Mouse (Mus musculus): Measurements from ENCODE around the gene Smad1. TPM values are rescaled to one million over a fixed set of nuclear protein-coding genes. Genes with fewer than 3 reads are reported as not detected.
A peak's percentile ranks its signal among the peaks of the same experiment; 100 is the strongest.

Smad1 gene
- polyA plus RNA-seq, 2 experiments: 41.6 to 73.7 TPM

DNA sequence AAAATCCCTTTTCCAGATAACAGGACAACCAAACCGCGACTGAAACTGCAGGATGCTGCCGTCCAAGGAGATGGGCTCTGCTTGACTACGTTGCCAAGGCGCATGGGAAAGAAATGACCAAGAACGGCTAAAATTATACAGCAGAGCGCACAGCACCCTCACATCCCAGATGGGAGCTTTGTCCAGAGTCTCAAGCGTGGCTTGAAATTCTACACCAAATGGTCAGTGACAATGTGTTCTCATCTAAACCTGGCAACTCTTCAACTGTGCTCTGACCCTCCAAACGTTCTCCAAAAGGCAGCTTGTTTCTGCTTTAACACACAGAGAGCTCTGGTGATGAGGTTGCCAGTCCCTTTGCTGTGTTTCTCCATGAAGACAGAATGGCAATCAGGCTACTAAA lies 39.0 kb downstream of the Smad1 start:
- Histone ChIP-seq H3K36me3 (ENCODE audit: control insufficient read depth, insufficient read depth, low read length) (peaks cover 20% of the 10 kb centered on the region; the same call in 1 of the 2 replicates), H3K27me3 (ENCODE audit: control insufficient read depth, insufficient read depth, low read length) (no peaks in the 10 kb centered on the region), H3K9ac (ENCODE audit: low read depth, low read length, severe bottlenecking) (no peak overlapping the region), H3K27ac (replicated peaks; ENCODE audit: low read depth, low read length) (no peak overlapping the region), H3K4me2 (replicated peaks; ENCODE audit: low read depth, low read length, severe bottlenecking) (no peak overlapping the region), H3K4me1 (ENCODE audit: control insufficient read depth, insufficient read depth, low read length) (peaks cover 27% of the 10 kb centered on the region), H3K4me3 (replicated peaks; ENCODE audit: low read length) (no peak overlapping the region), H3K9me3 (ENCODE audit: control insufficient read depth, low read length) (no peaks in the 10 kb centered on the region)
- DNase-seq (ENCODE audit: low spot score): no peak
- WGBS: 74% methylated on average over 9 of the region's 9 CpGs
- no peak for TF ChIP-seq POLR2A (IDR thresholded peaks at IDR 0.05; ENCODE audit: borderline replicate concordance, extremely low read depth, insufficient read depth, insufficient read length)
- ATAC-seq (ENCODE audit: low FRiP score, low read depth): no peak

DNA sequence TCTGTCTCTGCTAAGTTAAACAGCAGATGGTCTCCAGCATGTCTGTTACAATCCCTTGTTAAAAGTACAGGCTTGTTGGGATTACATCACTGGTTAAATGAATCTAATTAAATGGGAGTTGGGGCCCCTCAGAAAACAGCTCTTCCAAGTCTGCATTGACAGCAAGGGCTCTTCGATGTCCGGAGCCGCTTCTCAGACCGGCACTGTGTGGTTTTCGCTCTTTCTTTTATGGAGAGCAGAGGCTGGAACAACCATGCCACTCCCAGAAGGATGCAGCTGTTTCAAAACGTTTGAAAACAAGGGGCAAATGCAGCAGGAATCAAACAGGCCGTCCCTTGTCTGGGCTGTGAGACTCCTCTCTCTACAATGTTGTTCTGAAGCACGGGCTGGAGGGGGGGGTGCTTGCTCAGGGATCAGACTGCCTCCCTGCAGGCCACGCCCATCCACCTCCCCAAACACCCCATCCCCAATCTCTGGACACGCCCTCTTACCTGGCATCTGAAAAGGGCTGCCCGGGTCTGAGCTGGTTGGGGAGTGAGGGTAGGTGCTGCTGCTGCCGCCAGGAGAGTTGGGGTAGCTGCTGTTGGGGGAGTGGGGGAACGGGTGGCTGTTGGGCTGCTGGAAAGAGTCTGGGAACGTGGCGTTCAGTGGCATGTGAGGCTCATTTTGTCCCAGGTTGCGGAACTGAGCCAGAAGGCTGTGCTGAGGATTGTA lies 43.4 kb downstream of the Smad1 start:
- Histone ChIP-seq H3K36me3 (ENCODE audit: control insufficient read depth, insufficient read depth, low read length) (peaks cover 43% of the 10 kb centered on the region), H3K9me3 (ENCODE audit: control insufficient read depth, low read length) (no peaks in the 10 kb centered on the region), H3K27me3 (ENCODE audit: control insufficient read depth, insufficient read depth, low read length) (no peaks in the 10 kb centered on the region), H3K9ac (ENCODE audit: low read depth, low read length, severe bottlenecking) (no peak overlapping the region), H3K27ac (replicated peaks; ENCODE audit: low read depth, low read length) (peak overlapping the region; percentile 50; the same call in 1 of the 2 replicates), H3K4me3 (replicated peaks; ENCODE audit: low read length) (no peak overlapping the region), H3K4me2 (replicated peaks; ENCODE audit: low read depth, low read length, severe bottlenecking) (no peak overlapping the region), H3K4me1 (ENCODE audit: control insufficient read depth, insufficient read depth, low read length) (peaks cover 28% of the 10 kb centered on the region)
- peak; percentile 34 for DNase-seq (ENCODE audit: low spot score)
- 37% methylated on average over 16 of the region's 16 CpGs for whole genome bisulfite sequencing
- ATAC-seq (ENCODE audit: low FRiP score, low read depth): peak; percentile 77
- TF ChIP-seq POLR2A (IDR thresholded peaks at IDR 0.05; ENCODE audit: borderline replicate concordance, extremely low read depth, insufficient read depth, insufficient read length): no peak

DNA sequence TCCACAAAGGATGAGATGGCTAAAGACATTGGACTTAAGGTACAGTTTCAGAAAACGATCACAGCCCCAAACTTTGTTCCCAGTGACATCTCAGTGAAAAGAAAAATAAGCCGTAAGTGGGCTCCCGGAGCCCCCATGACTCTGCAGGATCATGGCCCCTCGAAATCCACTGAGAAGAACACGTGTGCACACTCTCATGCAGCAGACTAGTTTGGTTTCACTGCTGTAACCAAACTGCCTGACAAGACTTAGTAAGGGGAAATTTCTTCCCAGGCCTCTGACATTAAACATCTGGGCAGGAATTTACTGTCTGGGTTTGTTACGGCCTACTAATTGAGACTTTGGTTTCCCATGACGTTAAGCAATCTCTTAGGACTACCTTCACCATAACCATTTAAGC lies 45.3 kb downstream of the Smad1 start:
- Histone ChIP-seq H3K36me3 (ENCODE audit: control insufficient read depth, insufficient read depth, low read length) (peaks cover 51% of the 10 kb centered on the region), H3K27ac (replicated peaks; ENCODE audit: low read depth, low read length) (no peak overlapping the region), H3K4me1 (ENCODE audit: control insufficient read depth, insufficient read depth, low read length) (peaks cover 28% of the 10 kb centered on the region), H3K4me2 (replicated peaks; ENCODE audit: low read depth, low read length, severe bottlenecking) (no peak overlapping the region), H3K4me3 (replicated peaks; ENCODE audit: low read length) (no peak overlapping the region), H3K9ac (ENCODE audit: low read depth, low read length, severe bottlenecking) (no peak overlapping the region), H3K27me3 (ENCODE audit: control insufficient read depth, insufficient read depth, low read length) (no peaks in the 10 kb centered on the region), H3K9me3 (ENCODE audit: control insufficient read depth, low read length) (no peaks in the 10 kb centered on the region)
- 49% methylated on average over 7 of the region's 7 CpGs for WGBS
- TF ChIP-seq POLR2A (IDR thresholded peaks at IDR 0.05; ENCODE audit: borderline replicate concordance, extremely low read depth, insufficient read depth, insufficient read length): no peak
- ATAC-seq (ENCODE audit: low FRiP score, low read depth) (no peak), DNase-seq (ENCODE audit: low spot score) (no peak)

DNA sequence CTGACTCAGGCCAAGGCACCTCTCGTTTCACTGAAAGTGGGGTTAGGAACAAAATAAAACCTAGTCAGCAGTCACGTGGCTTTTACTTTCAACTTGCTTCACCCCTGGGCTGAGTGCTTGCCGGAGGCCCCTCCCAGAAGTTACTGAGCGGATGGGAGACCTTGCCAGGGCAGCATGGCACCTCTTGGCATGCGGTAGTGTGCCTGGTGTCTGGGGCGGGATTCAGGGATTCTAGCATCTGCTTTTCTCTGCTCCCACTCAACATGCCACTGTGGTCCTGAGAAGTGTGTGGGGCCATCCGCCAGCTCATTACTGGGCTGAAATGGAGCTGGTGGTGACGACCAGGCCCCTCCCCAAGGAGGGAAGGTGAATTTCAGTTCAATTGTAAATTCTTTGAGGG lies 47.4 kb downstream of the Smad1 start:
- no peak overlapping the region for H3K9ac ChIP-seq (ENCODE audit: low read depth, low read length, severe bottlenecking)
- no peak for TF ChIP-seq POLR2A (IDR thresholded peaks at IDR 0.05; ENCODE audit: borderline replicate concordance, extremely low read depth, insufficient read depth, insufficient read length)
- WGBS: 70% methylated on average over 8 of the region's 8 CpGs
- no peak overlapping the region for H3K4me3 ChIP-seq (replicated peaks; ENCODE audit: low read length)
- H3K4me1 ChIP-seq (ENCODE audit: control insufficient read depth, insufficient read depth, low read length): peaks cover 28% of the 10 kb centered on the region
- no peak overlapping the region for H3K4me2 ChIP-seq (replicated peaks; ENCODE audit: low read depth, low read length, severe bottlenecking)
- H3K9me3 ChIP-seq (ENCODE audit: control insufficient read depth, low read length): no peaks in the 10 kb centered on the region
- H3K36me3 ChIP-seq (ENCODE audit: control insufficient read depth, insufficient read depth, low read length): peaks cover 50% of the 10 kb centered on the region
- no peak for DNase-seq (ENCODE audit: low spot score)
- no peaks in the 10 kb centered on the region for H3K27me3 ChIP-seq (ENCODE audit: control insufficient read depth, insufficient read depth, low read length)
- ATAC-seq (ENCODE audit: low FRiP score, low read depth): no peak
- no peak overlapping the region for H3K27ac ChIP-seq (replicated peaks; ENCODE audit: low read depth, low read length)

DNA sequence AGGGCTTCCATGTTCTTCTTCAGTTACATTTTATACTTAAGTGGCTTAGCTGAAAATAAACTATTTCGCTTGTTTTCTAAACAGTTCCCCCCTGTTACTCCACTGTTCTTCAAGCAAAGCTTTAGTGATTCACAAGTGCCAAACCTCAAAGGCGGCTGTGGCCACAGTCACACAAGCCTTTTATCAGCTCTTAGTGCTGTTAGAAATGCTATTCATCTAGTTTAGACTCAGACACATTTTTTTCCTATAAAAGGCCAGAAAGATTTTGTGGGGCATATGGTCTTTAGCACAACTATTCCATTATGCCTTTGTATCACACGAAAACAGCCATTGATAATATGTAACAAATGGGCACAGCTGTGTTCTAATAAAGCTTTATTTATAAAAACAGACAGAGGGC lies 48.5 kb downstream of the Smad1 start:
- Histone ChIP-seq H3K9me3 (ENCODE audit: control insufficient read depth, low read length) (no peaks in the 10 kb centered on the region), H3K27ac (replicated peaks; ENCODE audit: low read depth, low read length) (no peak overlapping the region), H3K9ac (ENCODE audit: low read depth, low read length, severe bottlenecking) (no peak overlapping the region), H3K4me3 (replicated peaks; ENCODE audit: low read length) (no peak overlapping the region), H3K27me3 (ENCODE audit: control insufficient read depth, insufficient read depth, low read length) (no peaks in the 10 kb centered on the region), H3K4me1 (ENCODE audit: control insufficient read depth, insufficient read depth, low read length) (peaks cover 20% of the 10 kb centered on the region), H3K4me2 (replicated peaks; ENCODE audit: low read depth, low read length, severe bottlenecking) (no peak overlapping the region), H3K36me3 (ENCODE audit: control insufficient read depth, insufficient read depth, low read length) (peaks cover 59% of the 10 kb centered on the region)
- DNase-seq (ENCODE audit: low spot score) (no peak), ATAC-seq (ENCODE audit: low FRiP score, low read depth) (no peak)
- TF ChIP-seq POLR2A (IDR thresholded peaks at IDR 0.05; ENCODE audit: borderline replicate concordance, extremely low read depth, insufficient read depth, insufficient read length): no peak
- 63% methylated on average over 3 of the region's 3 CpGs for WGBS
